Mouse (Mus musculus) embryonic fibroblast, embryonic 13.5 days (primary cell): ENCODE results near the gene Pcdh9.

Experiments
- CTCF ChIP-seq: IDR thresholded peaks from 2 replicates; pipeline ENCODE4 v1.5.1; 2011; ENCODE audit warnings: mild to moderate bottlenecking, control low read depth, low read length, moderate library complexity, borderline replicate concordance; ENCODE audit not compliant: insufficient read depth
- POLR2A ChIP-seq: IDR thresholded peaks from 2 replicates; pipeline ENCODE4 v1.6.1; 2011; ENCODE audit warnings: low read depth, mild to moderate bottlenecking, control low read depth, low read length, moderate library complexity

DNA sequence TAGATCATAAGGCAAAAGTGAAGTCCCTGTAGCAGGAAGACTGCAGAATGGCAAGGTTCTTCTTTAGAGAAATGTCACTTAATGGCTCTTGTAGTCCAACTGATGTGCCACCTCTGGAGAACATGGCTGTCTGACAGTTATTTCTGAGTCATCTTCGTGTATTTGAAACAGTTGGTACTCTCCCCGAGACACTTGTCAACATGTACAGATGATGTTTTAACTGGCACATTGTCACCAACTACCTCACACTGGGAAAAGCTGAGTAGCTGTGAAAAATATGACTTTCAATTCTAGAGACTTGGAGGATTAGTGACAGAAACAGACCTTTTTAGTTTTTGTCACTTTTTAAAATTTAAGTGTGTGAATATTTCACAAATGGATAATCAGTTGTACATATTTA lies 804.8 kb downstream of the Pcdh9 start:
- TF ChIP-seq CTCF, result no peak
- no peak for TF ChIP-seq POLR2A
